Mouse (Mus musculus): ENCODE results near the gene Lgals9.
"Not testable (repeated sequence)": the region's sequence is repeated elsewhere in the genome, so short reads cannot be mapped to it uniquely, and the experiment has no call there.

The Lgals9 gene

GRCm38 (mm10) chr11:79006417-79006816 lies 21.7 kb upstream of the Lgals9 start:
- no peak for DNase-seq

GRCm38 (mm10) chr11:79005578-79006394 lies 21.0 kb upstream of the Lgals9 start:
- no peak for DNase-seq

GRCm38 (mm10) chr11:79003769-79004638 lies 19.3 kb upstream of the Lgals9 start:
- no peak for DNase-seq

- peak; percentile 60 for DNase-seq
Measured at GRCm38 (mm10) chr11:79003053-79003768, 18.5 kb upstream of the Lgals9 start.

GRCm38 (mm10) chr11:79002551-79002951 lies 17.8 kb upstream of the Lgals9 start:
- DNase-seq = no peak

- no peak for DNase-seq
Measured at GRCm38 (mm10) chr11:79001871-79002270, 17.1 kb upstream of the Lgals9 start.

- no peak for DNase-seq
Measured at GRCm38 (mm10) chr11:78999118-78999517, 14.4 kb upstream of the Lgals9 start.

GRCm38 (mm10) chr11:78990875-78991543 lies 6.3 kb upstream of the Lgals9 start:
- not testable (repeated sequence) for DNase-seq

- DNase-seq = no peak
Measured at GRCm38 (mm10) chr11:78990096-78990495, 5.3 kb upstream of the Lgals9 start.

- DNase-seq = not testable (repeated sequence)
Measured at GRCm38 (mm10) chr11:78989206-78989605, 4.5 kb upstream of the Lgals9 start.

GRCm38 (mm10) chr11:78986311-78987002 lies 1.7 kb upstream of the Lgals9 start:
- no peak for DNase-seq

GRCm38 (mm10) chr11:78985505-78985904 lies 759 bp upstream of the Lgals9 start:
- no peak for DNase-seq

- no peak for DNase-seq
Measured at GRCm38 (mm10) chr11:78983539-78983938, 1.2 kb downstream of the Lgals9 start.

GRCm38 (mm10) chr11:78982513-78983291 lies 2.0 kb downstream of the Lgals9 start:
- DNase-seq = no peak

GRCm38 (mm10) chr11:78982042-78982441 lies 2.7 kb downstream of the Lgals9 start:
- DNase-seq = no peak

- no peak for DNase-seq
Measured at GRCm38 (mm10) chr11:78980083-78980634, 4.6 kb downstream of the Lgals9 start.

GRCm38 (mm10) chr11:78978176-78979019 lies 6.3 kb downstream of the Lgals9 start:
- no peak for DNase-seq

GRCm38 (mm10) chr11:78976731-78977510 lies 7.8 kb downstream of the Lgals9 start:
- no peak for DNase-seq

Measured in lung, postnatal 10 days (tissue).